Mouse (Mus musculus): ENCODE data around the gene Nmnat2.
A peak's percentile ranks its signal among the peaks of the same experiment; 100 is the strongest.

DNA sequence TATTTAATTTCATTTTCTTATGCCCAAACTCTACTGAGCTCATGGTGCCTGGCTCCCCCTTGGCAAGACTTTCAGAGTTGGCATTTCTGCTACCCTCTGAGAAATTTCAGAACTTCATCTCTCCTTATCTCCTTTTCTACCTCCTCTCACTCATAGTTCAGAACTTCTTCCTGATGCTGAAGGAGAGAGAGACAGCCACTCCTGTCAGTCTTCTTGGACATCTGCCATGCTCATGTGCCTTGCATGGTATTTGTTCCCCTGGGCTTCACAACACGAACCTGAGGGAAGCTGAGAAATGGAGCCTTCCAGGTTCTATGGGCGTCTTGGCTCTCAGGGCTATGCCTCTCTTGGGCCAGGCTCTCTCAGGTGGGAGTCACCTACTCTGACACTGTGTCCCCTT, 87.5 kb downstream of the Nmnat2 start:
- TF ChIP-seq CTCF (IDR thresholded peaks at IDR 0.05 in 2 of 3, conservative IDR thresholded peaks at IDR 0.05 in 1 of 3; ENCODE audit: control insufficient read depth in 1 of 3, insufficient read depth in 1 of 3, low read depth in 2 of 3, low read length in 3 of 3, poor library complexity in 1 of 3, severe bottlenecking in 1 of 3) = no peak
- TF ChIP-seq ZKSCAN1 (IDR thresholded peaks at IDR 0.05; ENCODE audit: low read depth, low read length) = no peak
- 0 out of 4 replicates have a peak, but pooled peaks have one; percentile 16 to 37 for TF ChIP-seq EP300 (IDR thresholded peaks at IDR 0.05; ENCODE audit: low read depth in 1 of 2, low read length in 2 of 2)
- TF ChIP-seq USF2 (IDR thresholded peaks at IDR 0.05; ENCODE audit: borderline replicate concordance in 1 of 2, insufficient read depth in 1 of 2, low read depth in 1 of 2, low read length in 2 of 2) = no peak
- no peak for TF ChIP-seq SMC3 (IDR thresholded peaks at IDR 0.05; ENCODE audit: low read depth, low read length)
- TF ChIP-seq NELFE (IDR thresholded peaks at IDR 0.05; ENCODE audit: low read depth, low read length) = no peak
- TF ChIP-seq TCF12 (IDR thresholded peaks at IDR 0.05; ENCODE audit: low read depth, low read length) = no peak
- TF ChIP-seq ELF1 (IDR thresholded peaks at IDR 0.05; ENCODE audit: low read depth, low read length) = no peak
- no peak for TF ChIP-seq USF1 (IDR thresholded peaks at IDR 0.05; ENCODE audit: low read depth, low read length)
- no peak for TF ChIP-seq CHD1 (IDR thresholded peaks at IDR 0.05; ENCODE audit: low read depth, low read length)

Data from MEL (cell line).